Mouse (Mus musculus) thymus, adult 2 months (tissue): ENCODE measurements around the gene Sod3.

ENCODE experiments used
- CTCF ChIP-seq: fragments of 200-500 bp; IDR thresholded peaks from 2 replicates; pipeline ENCODE4 v1.5.1; 2012; ENCODE audit warnings: mild to moderate bottlenecking, control low read depth, low read length, moderate library complexity, borderline replicate concordance; ENCODE audit not compliant: control insufficient read depth, poor library complexity, insufficient read depth; ENCODE audit errors: extremely low read depth
- POLR2A ChIP-seq: fragments of 200-500 bp; IDR thresholded peaks from 2 replicates; pipeline ENCODE4 v1.6.1; 2012; ENCODE audit warnings: mild to moderate bottlenecking, low read length, control low read depth, moderate library complexity; ENCODE audit not compliant: control insufficient read depth, poor library complexity, insufficient read depth; ENCODE audit errors: extremely low read depth

- TF ChIP-seq CTCF (no peak), POLR2A (no peak)
Observed at GRCm38 (mm10) chr5:52346890-52347289, 16.7 kb upstream of the Sod3 start.
